ENCODE assay signal across 18 mouse cellular contexts in genomic region chr10:55424943-55425342, GRCm38 (mm10).
DNase-seq lines count a peak whose midpoint lies in the region; ATAC-seq and TF ChIP-seq lines count a peak whose summit lies in the region.
"Had no signal": no experiment of that assay in that cellular context is flagged by ENCODE, and none has a peak within 500 bp of the region (broad histone marks: within the 10 kb centered on the region; RNA-seq: fewer than 3 reads in every experiment).

No protein-coding gene starts in this region.

- no peaks in the 10 kb centered on the region for H3K27me3 ChIP-seq in heart, embryonic 13.5 days (replicated peaks)
- H3K27me3 ChIP-seq in kidney, postnatal 0 days (ENCODE audit: insufficient read depth, low read length) = no peaks in the 10 kb centered on the region
- H3K27me3 ChIP-seq in kidney, adult 2 months (replicated peaks; ENCODE audit: control insufficient read depth, insufficient read depth, low read length) = no peaks in the 10 kb centered on the region
- no peaks in the 10 kb centered on the region for H3K27me3 ChIP-seq in myocyte (ENCODE audit: control insufficient read depth, insufficient read depth, insufficient read length)
- H3K27me3 ChIP-seq: forebrain, embryonic 15.5 days; intestine, embryonic 15.5 days had no signal

- H3K4me2 ChIP-seq in heart, embryonic 13.5 days = no peak overlapping the region
- H3K4me2 ChIP-seq in kidney, postnatal 0 days (ENCODE audit: low read length) = no peak overlapping the region
- H3K4me2 ChIP-seq in myocyte (ENCODE audit: low read depth) = no peak overlapping the region
- H3K4me2 ChIP-seq: forebrain, embryonic 15.5 days; heart, embryonic 11.5 days; hindbrain, embryonic 14.5 days; intestine, embryonic 15.5 days had no signal

- intact Hi-C loops in heart, postnatal 25 days (cut with DNase I) = no loop called here

- no peaks in the 10 kb centered on the region for H3K79me2 ChIP-seq in myocyte (ENCODE audit: control insufficient read depth, insufficient read depth)

- no peak overlapping the region for H3ac ChIP-seq in myocyte (ENCODE audit: control insufficient read depth, insufficient read length)

- H3K9me3 ChIP-seq in heart, embryonic 13.5 days = no peaks in the 10 kb centered on the region
- H3K9me3 ChIP-seq in kidney, postnatal 0 days (replicated peaks; ENCODE audit: low read length) = no peaks in the 10 kb centered on the region
- H3K9me3 ChIP-seq: forebrain, embryonic 15.5 days; G1E; intestine, embryonic 15.5 days had no signal

- no peak overlapping the region for H3K4me3 ChIP-seq in heart, embryonic 13.5 days
- no peak overlapping the region for H3K4me3 ChIP-seq in kidney, postnatal 0 days (replicated peaks; ENCODE audit: low read depth, low read length)
- H3K4me3 ChIP-seq in kidney, adult 2 months (ENCODE audit: insufficient read depth, low read depth, low read length) = no peak overlapping the region
- no peak overlapping the region for H3K4me3 ChIP-seq in myocyte
- H3K4me3 ChIP-seq: forebrain, embryonic 15.5 days; intestine, embryonic 15.5 days had no signal

- WGBS in heart, embryonic 13.5 days = 11% methylated on average over 4 of the region's 4 CpGs
- 45% methylated on average over 4 of the region's 4 CpGs for WGBS in kidney, postnatal 0 days
- 53% methylated on average over 4 of the region's 4 CpGs for WGBS in kidney, adult 2 months

- H3K4me1 ChIP-seq in heart, embryonic 13.5 days = peaks cover 3% of the 10 kb centered on the region; the same call in 1 of the 2 replicates
- no peaks in the 10 kb centered on the region for H3K4me1 ChIP-seq in kidney, postnatal 0 days (replicated peaks; ENCODE audit: insufficient read depth, low read length)
- no peaks in the 10 kb centered on the region for H3K4me1 ChIP-seq in kidney, adult 2 months (ENCODE audit: control insufficient read depth, insufficient read depth, low read length)
- H3K4me1 ChIP-seq: forebrain, embryonic 15.5 days; intestine, embryonic 15.5 days had no signal

- no peaks in the 10 kb centered on the region for H3K36me3 ChIP-seq in heart, embryonic 13.5 days
- H3K36me3 ChIP-seq in kidney, postnatal 0 days (ENCODE audit: insufficient read depth, low read length) = no peaks in the 10 kb centered on the region
- no peaks in the 10 kb centered on the region for H3K36me3 ChIP-seq in kidney, adult 2 months (ENCODE audit: control insufficient read depth, insufficient read depth, low read length)
- no peaks in the 10 kb centered on the region for H3K36me3 ChIP-seq in myocyte (ENCODE audit: control insufficient read depth, insufficient read depth)
- H3K36me3 ChIP-seq: forebrain, embryonic 15.5 days; G1E; intestine, embryonic 15.5 days had no signal

- H3K27ac ChIP-seq in heart, embryonic 13.5 days (replicated peaks) = 0 out of 2 replicates have a peak overlapping the region, but pooled peaks have one; percentile 42
- no peak overlapping the region for H3K27ac ChIP-seq in kidney, postnatal 0 days
- no peak overlapping the region for H3K27ac ChIP-seq in kidney, adult 2 months (ENCODE audit: insufficient read depth, low read depth, low read length)
- H3K27ac ChIP-seq: forebrain, embryonic 15.5 days; hindbrain, embryonic 14.5 days; intestine, embryonic 15.5 days had no signal

- DNase-seq in heart, postnatal 25 days (ENCODE audit: low spot score) = no peak
- DNase-seq in kidney, postnatal 0 days (ENCODE audit: low spot score) = peak; percentile 9
- no peak for DNase-seq in kidney, adult 2 months
- DNase-seq in 416B (ENCODE audit: low read depth) = peak; percentile 77
- DNase-seq: adrenal gland, adult 8-10 months; adrenal gland, postnatal 36 days; cerebellum, adult 2 months; cerebellum, postnatal 10 days; gastrocnemius, postnatal 36 days; heart, adult 11 months had no signal

- no peak for TF ChIP-seq CTCF in kidney, postnatal 0 days (IDR thresholded peaks at IDR 0.05; ENCODE audit: low read depth)
- TF ChIP-seq CTCF in kidney, adult 2 months (conservative IDR thresholded peaks at IDR 0.05; ENCODE audit: insufficient read depth, insufficient read length, low read depth, low read length) = no peak

- no peak for ATAC-seq in heart, embryonic 13.5 days (ENCODE audit: extremely low read depth, insufficient number of reproducible peaks, low FRiP score, low TSS enrichment)
- ATAC-seq in kidney, postnatal 0 days (replicated peaks; ENCODE audit: low FRiP score, low read depth) = no peak
- ATAC-seq: CD4-positive, CD25-positive, alpha-beta regulatory T cell, adult 4 months; forebrain, embryonic 15.5 days; intestine, embryonic 15.5 days had no signal

- H3K9ac ChIP-seq in heart, embryonic 13.5 days = no peak overlapping the region
- no peak overlapping the region for H3K9ac ChIP-seq in kidney, postnatal 0 days (ENCODE audit: low read depth, low read length)
- H3K9ac ChIP-seq: forebrain, embryonic 15.5 days; hindbrain, embryonic 14.5 days; intestine, embryonic 15.5 days had no signal

- no peak for TF ChIP-seq POLR2A in kidney, adult 2 months (IDR thresholded peaks at IDR 0.05; ENCODE audit: low read depth, low read length)
- no peak for TF ChIP-seq POLR2A in myocyte (IDR thresholded peaks at IDR 0.05; ENCODE audit: insufficient read length, low read depth)

TF ChIP-seq in myocyte, 11 proteins besides CTCF, POLR2A, EP300 and RAD21:
- TF ChIP-seq MYOD1 (IDR thresholded peaks at IDR 0.05; ENCODE audit: control insufficient read depth in 1 of 3, insufficient read length in 2 of 3, low read depth in 2 of 3) (peak in 2 of 3 experiments; percentile 39 to 51), USF1 (IDR thresholded peaks at IDR 0.05; ENCODE audit: low read depth) (no peak)

Comparison
In these comparisons a context has a peak if more than half of its experiments do, and no peak if none do; other contexts are left out.
1. DNase-seq: peak in kidney, postnatal 0 days (single experiment) and 416B (single experiment); none in heart, postnatal 25 days (single experiment) and kidney, adult 2 months (single experiment).